Mouse (Mus musculus): ENCODE data around the gene Bcl11a. TPM values are rescaled to one million over a fixed set of nuclear protein-coding genes. Genes with fewer than 3 reads are reported as not detected.

Bcl11a gene
- polyA plus RNA-seq, 1 experiment from 2014 or later = 2.4 TPM

DNA sequence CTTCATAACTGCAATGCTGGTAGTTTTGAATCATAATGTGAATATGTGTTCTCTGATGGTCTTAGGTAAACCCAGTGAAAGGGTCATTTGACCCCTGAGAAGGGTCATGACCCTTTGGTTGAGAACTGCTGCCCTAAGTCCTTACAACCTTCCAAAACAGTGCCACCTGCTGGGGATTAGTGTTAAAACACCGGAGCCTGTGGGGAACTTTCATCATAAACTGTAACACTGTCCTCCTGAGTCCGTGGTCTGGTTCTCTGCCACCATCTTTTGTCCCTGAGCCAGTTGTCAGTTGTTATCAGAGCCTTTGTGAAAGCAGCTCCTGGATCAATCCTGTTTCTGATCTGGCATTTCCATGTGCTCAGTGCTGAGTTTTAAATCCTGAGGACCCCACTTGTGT, 62.1 kb downstream of the Bcl11a start:
- H3K4me1 ChIP-seq (ENCODE audit: insufficient read depth, low read depth, low read length) = no peaks in the 10 kb centered on the region
- 92% methylated on average over 2 of the region's 2 CpGs for WGBS
- no peak for DNase-seq (ENCODE audit: low spot score)
- no peak overlapping the region for H3K4me3 ChIP-seq (ENCODE audit: low read depth, low read length)
- H3K36me3 ChIP-seq (ENCODE audit: insufficient read depth, low read length) = no peaks in the 10 kb centered on the region
- ATAC-seq = no peak
- no peak overlapping the region for H3K4me2 ChIP-seq (replicated peaks; ENCODE audit: low read depth, low read length)
- no peak for TF ChIP-seq EP300 (IDR thresholded peaks at IDR 0.05)
- peak; percentile 32 for TF ChIP-seq CTCF (IDR thresholded peaks at IDR 0.05)
- H3K9me3 ChIP-seq (ENCODE audit: low read length) = no peaks in the 10 kb centered on the region
- H3K27ac ChIP-seq (ENCODE audit: low read length) = no peak overlapping the region
- H3K9ac ChIP-seq (replicated peaks; ENCODE audit: low read depth) = no peak overlapping the region
- no peaks in the 10 kb centered on the region for H3K27me3 ChIP-seq (replicated peaks; ENCODE audit: insufficient read depth, low read length)

DNA sequence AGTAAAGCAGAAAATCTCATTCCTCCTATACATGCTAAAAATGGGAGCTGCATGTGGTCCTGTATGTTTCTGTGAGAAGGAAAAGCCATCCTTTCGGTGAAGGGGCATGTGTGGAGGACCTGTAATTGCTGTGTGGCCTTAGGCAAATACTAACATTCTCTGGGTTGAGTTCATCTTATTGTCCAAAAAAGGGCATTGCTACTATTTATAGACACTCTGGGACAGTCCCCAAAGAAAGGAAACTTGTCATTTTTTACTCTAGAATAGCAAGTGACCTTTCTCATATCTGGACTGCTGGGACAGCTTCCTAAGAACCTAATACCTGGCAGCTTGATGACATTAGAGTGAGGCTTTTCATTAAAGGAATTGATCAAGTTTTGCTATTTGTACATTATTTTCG, 63.1 kb downstream of the Bcl11a start:
- 92% methylated on average over 2 of the region's 2 CpGs for WGBS
- no peak overlapping the region for H3K27ac ChIP-seq (ENCODE audit: low read length)
- H3K4me1 ChIP-seq (ENCODE audit: insufficient read depth, low read depth, low read length) = no peaks in the 10 kb centered on the region
- H3K9ac ChIP-seq (replicated peaks; ENCODE audit: low read depth) = no peak overlapping the region
- no peaks in the 10 kb centered on the region for H3K9me3 ChIP-seq (ENCODE audit: low read length)
- TF ChIP-seq EP300 (IDR thresholded peaks at IDR 0.05) (no peak), CTCF (IDR thresholded peaks at IDR 0.05) (no peak)
- H3K27me3 ChIP-seq (replicated peaks; ENCODE audit: insufficient read depth, low read length) = no peaks in the 10 kb centered on the region
- H3K4me2 ChIP-seq (replicated peaks; ENCODE audit: low read depth, low read length) = no peak overlapping the region
- ATAC-seq (no peak), DNase-seq (ENCODE audit: low spot score) (no peak)
- no peaks in the 10 kb centered on the region for H3K36me3 ChIP-seq (ENCODE audit: insufficient read depth, low read length)
- H3K4me3 ChIP-seq (ENCODE audit: low read depth, low read length) = no peak overlapping the region

DNA sequence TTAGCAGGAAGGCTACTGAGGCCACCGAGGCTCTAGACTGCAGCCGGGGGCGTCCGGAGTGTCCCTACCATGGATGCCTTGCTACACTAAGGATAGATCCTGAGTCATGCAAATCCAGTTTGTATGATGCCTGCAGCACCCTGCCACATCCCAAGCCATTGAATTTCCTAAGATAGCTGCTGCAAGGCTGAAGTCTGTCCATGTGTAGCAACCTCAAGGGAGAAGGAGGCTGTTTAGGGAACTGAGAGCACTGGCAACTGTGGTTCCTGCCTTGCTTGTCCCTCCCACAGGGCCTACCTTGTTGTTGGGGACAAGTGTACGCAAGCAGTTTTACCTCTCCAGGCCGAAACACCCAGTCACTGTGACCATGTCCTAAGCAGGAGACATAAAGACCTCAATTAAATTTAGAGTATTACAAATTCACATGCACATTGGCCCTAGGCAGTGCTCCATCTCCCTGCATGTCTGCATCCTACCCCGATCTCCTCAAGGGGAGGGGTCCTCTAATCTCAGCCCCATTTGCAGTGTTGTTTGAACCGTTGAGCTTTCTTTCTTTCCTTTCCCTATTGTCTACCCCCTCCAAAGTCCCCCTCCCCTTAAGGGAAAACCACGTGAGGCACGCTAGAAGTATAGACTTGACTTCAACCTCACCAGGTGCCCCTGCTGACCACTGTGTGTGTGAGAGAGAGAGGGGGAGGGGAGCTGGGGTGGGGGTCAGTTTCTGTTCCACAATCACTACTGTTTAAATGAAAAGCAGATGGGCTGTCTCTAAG, 63.8 kb downstream of the Bcl11a start:
- Histone ChIP-seq H3K4me3 (ENCODE audit: low read depth, low read length) (no peak overlapping the region), H3K4me1 (ENCODE audit: insufficient read depth, low read depth, low read length) (no peaks in the 10 kb centered on the region), H3K27me3 (replicated peaks; ENCODE audit: insufficient read depth, low read length) (no peaks in the 10 kb centered on the region), H3K27ac (ENCODE audit: low read length) (no peak overlapping the region), H3K4me2 (replicated peaks; ENCODE audit: low read depth, low read length) (no peak overlapping the region), H3K9ac (replicated peaks; ENCODE audit: low read depth) (no peak overlapping the region), H3K36me3 (ENCODE audit: insufficient read depth, low read length) (no peaks in the 10 kb centered on the region), H3K9me3 (ENCODE audit: low read length) (no peaks in the 10 kb centered on the region)
- no peak for DNase-seq (ENCODE audit: low spot score)
- no peak; the same call in 1 of the 2 replicates for ATAC-seq
- TF ChIP-seq EP300 (IDR thresholded peaks at IDR 0.05) (no peak), CTCF (IDR thresholded peaks at IDR 0.05) (no peak)
- WGBS = 70% methylated on average over 10 of the region's 10 CpGs

DNA sequence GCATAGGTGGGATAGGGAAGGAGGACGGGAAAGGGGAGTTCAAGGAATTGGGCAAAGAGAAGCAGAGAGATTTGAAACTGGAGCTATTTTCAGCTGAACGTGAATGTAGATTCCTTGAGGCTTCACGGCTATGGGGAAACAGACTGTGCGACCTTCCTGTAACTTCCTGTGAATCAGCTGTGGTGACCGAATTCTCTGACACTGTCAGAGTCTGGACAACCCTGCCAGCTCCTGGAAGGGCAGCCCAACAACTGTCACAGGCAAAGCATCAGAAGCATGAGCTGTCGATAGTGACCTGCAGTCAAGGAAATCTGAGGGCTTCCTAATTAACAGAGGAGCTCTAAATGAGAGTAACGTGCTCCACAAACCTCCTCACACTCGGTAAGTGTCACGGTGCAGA, 64.5 kb downstream of the Bcl11a start:
- DNase-seq (ENCODE audit: low spot score) = no peak
- Histone ChIP-seq H3K9ac (replicated peaks; ENCODE audit: low read depth) (no peak overlapping the region), H3K27me3 (replicated peaks; ENCODE audit: insufficient read depth, low read length) (no peaks in the 10 kb centered on the region), H3K4me1 (ENCODE audit: insufficient read depth, low read depth, low read length) (no peaks in the 10 kb centered on the region), H3K4me3 (ENCODE audit: low read depth, low read length) (no peak overlapping the region), H3K9me3 (ENCODE audit: low read length) (no peaks in the 10 kb centered on the region), H3K4me2 (replicated peaks; ENCODE audit: low read depth, low read length) (no peak overlapping the region), H3K27ac (ENCODE audit: low read length) (no peak overlapping the region), H3K36me3 (ENCODE audit: insufficient read depth, low read length) (no peaks in the 10 kb centered on the region)
- TF ChIP-seq EP300 (IDR thresholded peaks at IDR 0.05) (no peak), CTCF (IDR thresholded peaks at IDR 0.05) (no peak)
- ATAC-seq = no peak
- 53% methylated on average over 9 of the region's 9 CpGs for WGBS

DNA sequence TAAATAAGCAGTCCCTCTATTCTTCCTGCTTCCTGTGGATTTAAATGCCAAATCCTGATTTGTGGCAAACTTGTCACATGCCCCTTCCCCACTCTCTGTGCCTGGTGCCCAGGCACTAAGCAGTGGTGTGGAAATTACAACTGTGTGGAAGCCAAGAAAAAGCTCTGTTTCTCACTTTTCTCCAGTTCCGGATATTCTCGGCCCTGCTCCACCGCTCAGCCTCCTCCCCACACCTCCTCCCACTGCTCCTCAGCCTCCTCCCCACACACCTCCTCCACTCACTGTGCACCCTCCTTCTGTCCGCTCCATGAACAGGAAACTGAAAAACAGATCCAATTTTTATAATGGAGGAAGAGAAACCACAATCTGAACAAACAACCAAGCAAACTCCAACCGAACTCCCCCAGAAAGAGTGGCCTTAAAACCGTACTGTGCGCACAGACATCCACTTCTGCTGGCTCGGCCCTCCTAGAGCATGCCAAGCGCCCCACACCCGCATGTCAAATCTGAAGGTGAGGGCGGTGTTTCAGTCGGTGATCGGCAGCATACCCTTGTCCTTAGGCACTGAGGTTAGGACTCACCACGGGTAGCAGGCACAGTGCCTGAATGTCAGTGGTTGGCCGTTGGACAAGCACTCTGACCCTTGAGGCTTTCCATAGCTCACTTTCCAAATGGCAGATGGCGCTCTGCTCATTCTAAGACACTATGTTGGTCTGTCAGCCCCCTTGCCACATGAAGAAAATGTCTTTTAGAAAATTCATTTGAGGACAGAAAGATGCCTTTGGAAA, 66.5 kb downstream of the Bcl11a start:
- Histone ChIP-seq H3K27ac (ENCODE audit: low read length) (no peak overlapping the region), H3K36me3 (ENCODE audit: insufficient read depth, low read length) (no peaks in the 10 kb centered on the region), H3K4me3 (ENCODE audit: low read depth, low read length) (no peak overlapping the region), H3K9ac (replicated peaks; ENCODE audit: low read depth) (no peak overlapping the region), H3K4me1 (ENCODE audit: insufficient read depth, low read depth, low read length) (no peaks in the 10 kb centered on the region), H3K9me3 (ENCODE audit: low read length) (no peaks in the 10 kb centered on the region), H3K27me3 (replicated peaks; ENCODE audit: insufficient read depth, low read length) (no peaks in the 10 kb centered on the region), H3K4me2 (replicated peaks; ENCODE audit: low read depth, low read length) (no peak overlapping the region)
- no peak for DNase-seq (ENCODE audit: low spot score)
- 73% methylated on average over 16 of the region's 16 CpGs for WGBS
- ATAC-seq = no peak
- no peak for TF ChIP-seq EP300 (IDR thresholded peaks at IDR 0.05)

DNA sequence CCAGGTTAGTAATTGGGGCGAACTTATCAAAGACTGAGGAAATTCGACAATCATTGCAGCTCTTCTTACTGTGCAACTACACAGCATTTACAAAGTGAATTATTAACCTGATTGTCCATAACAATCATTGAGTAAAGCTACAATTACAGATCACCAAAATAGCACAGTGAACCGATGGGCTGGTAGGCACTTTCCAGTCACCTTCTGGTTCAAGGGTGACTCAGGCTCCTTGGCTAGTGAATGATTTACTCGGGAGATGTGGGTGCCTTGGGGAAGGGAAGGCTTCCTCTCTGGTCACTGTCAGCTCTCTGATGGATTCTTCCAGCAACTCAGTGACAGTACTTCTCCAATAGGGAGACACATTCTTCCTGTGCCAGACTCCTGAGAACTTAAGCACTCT, 68.2 kb downstream of the Bcl11a start:
- ATAC-seq = no peak

More for the DNA sequence above, 68.2 kb downstream of the Bcl11a start:
- no peak for DNase-seq (ENCODE audit: low spot score)
- Histone ChIP-seq H3K27ac (ENCODE audit: low read length) (no peak overlapping the region), H3K4me2 (replicated peaks; ENCODE audit: low read depth, low read length) (no peak overlapping the region), H3K9ac (replicated peaks; ENCODE audit: low read depth) (no peak overlapping the region), H3K9me3 (ENCODE audit: low read length) (no peaks in the 10 kb centered on the region), H3K27me3 (replicated peaks; ENCODE audit: insufficient read depth, low read length) (no peaks in the 10 kb centered on the region), H3K4me3 (ENCODE audit: low read depth, low read length) (no peak overlapping the region), H3K36me3 (ENCODE audit: insufficient read depth, low read length) (no peaks in the 10 kb centered on the region), H3K4me1 (ENCODE audit: insufficient read depth, low read depth, low read length) (no peaks in the 10 kb centered on the region)
- TF ChIP-seq CTCF (IDR thresholded peaks at IDR 0.05) = no peak
- TF ChIP-seq EP300 (IDR thresholded peaks at IDR 0.05) = no peak
- WGBS = 86% methylated on average over 4 of the region's 4 CpGs
